Mouse (Mus musculus) hindbrain, postnatal 0 days (tissue): ENCODE results near the gene Pin1. TPM values are rescaled to one million over a fixed set of nuclear protein-coding genes. Genes with fewer than 3 reads are reported as not detected.

ENCODE experiments used
- ATAC-seq: fragments of 200-750 bp; cut with Nextera tagmentation; 2 replicates; pipeline ENCODE4 v1.8.0; 2017; ENCODE audit warnings: mild to moderate bottlenecking, moderate TSS enrichment, moderate library complexity
- DNase-seq: peaks from one replicate; pipeline ENCODE4 v3.0.0-alpha.2; 2015; ENCODE audit warnings: low spot score
- H3K27ac ChIP-seq: fragments of 300-500 bp; sonication (generic); 2 replicates; pipeline ENCODE4 v1.5.1; 2014; ENCODE audit warnings: mild to moderate bottlenecking
- H3K27me3 ChIP-seq: fragments of 300-500 bp; sonication (generic); 2 replicates; pipeline ENCODE4 v1.6.1; 2014; ENCODE audit warnings: low read length, mixed read lengths; ENCODE audit not compliant: insufficient read depth
- H3K36me3 ChIP-seq: fragments of 300-500 bp; sonication (generic); 2 replicates; pipeline ENCODE4 v1.6.1; 2014; ENCODE audit warnings: low read length, mixed read lengths; ENCODE audit not compliant: insufficient read depth
- H3K4me1 ChIP-seq: fragments of 300-500 bp; sonication (generic); 2 replicates; pipeline ENCODE4 v1.6.1; 2014; ENCODE audit warnings: antibody characterized with exemption, low read length, mixed read lengths; ENCODE audit not compliant: insufficient read depth
- H3K4me2 ChIP-seq: fragments of 300-500 bp; sonication (generic); 2 replicates; pipeline ENCODE4 v1.6.1; 2014; ENCODE audit warnings: low read depth, mild to moderate bottlenecking, low read length, moderate library complexity, mixed read lengths
- H3K4me3 ChIP-seq: fragments of 300-500 bp; sonication (generic); 2 replicates; pipeline ENCODE4 v1.5.1; 2014; ENCODE audit warnings: low read length
- H3K9ac ChIP-seq: fragments of 300-500 bp; sonication (generic); replicated peaks from 2 replicates; pipeline ENCODE4 v1.6.1; 2014; ENCODE audit warnings: mild to moderate bottlenecking, low read length, moderate library complexity, mixed read lengths
- H3K9me3 ChIP-seq: fragments of 300-500 bp; sonication (generic); 2 replicates; pipeline ENCODE4 v1.6.1; 2016; ENCODE audit warnings: low read length, mixed read lengths
- CTCF ChIP-seq: IDR thresholded peaks from 2 replicates; pipeline ENCODE4 v1.5.1; 2016; ENCODE audit warnings: antibody characterized with exemption, control low read depth, low read depth
- WGBS: fragments of 180-500 bp; shearing (Covaris S2); extraction: QIAGEN DNeasy Blood & Tissue Kit; methylation state at CpG from one replicate; pipeline ENCODE4 v1.1.7; 2014; 5-methylcytosine and 5-hydroxymethylcytosine counted together
- polyA plus RNA-seq: library from polyadenylated mRNA; unstranded; fragments of >200 nt; fragmentation: Nextera tagmentation; extraction: Ambion mirVana; gene quantifications from 2 replicates; pipeline ENCODE4 v1.2.1, GENCODE M21; 2015
- total RNA-seq: library from RNA; depleted of rRNA; stranded (reverse); fragments of >200 nt; gene quantifications from 2 replicates; pipeline ENCODE4 v1.2.3, GENCODE M21; 2014

Pin1 gene
- total and polyA plus RNA-seq, 2 experiments from 2014 or later, result 44.3 to 68.0 TPM

DNA sequence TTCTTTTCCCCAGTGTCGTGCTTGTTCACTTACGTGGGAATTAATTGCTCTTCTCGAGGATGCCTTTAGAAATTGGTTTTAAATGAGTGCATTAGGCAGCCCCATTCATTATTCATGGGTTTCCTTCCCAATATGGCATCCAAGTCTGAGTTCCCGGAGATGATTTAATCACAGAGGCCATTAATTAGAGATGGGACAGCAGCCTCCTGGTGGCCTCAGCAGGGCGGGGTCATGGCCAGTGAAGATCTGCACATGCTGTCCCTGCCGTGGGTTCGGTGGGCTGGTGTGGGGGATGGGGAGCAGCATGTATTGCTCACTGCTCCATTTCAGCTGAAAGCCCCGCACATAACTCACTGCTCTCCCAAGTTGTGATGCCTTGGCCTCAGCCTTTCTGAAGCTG, 14.0 kb downstream of the Pin1 start:
- 17% methylated on average over 8 of the region's 8 CpGs for WGBS
- no peak overlapping the region for H3K9ac ChIP-seq
- H3K4me2 ChIP-seq, result no peak overlapping the region
- no peaks in the 10 kb centered on the region for H3K9me3 ChIP-seq
- no peak overlapping the region for H3K4me3 ChIP-seq
- DNase-seq, result peak; percentile 17
- H3K27ac ChIP-seq, result no peak overlapping the region
- ATAC-seq, result no peak
- TF ChIP-seq CTCF, result no peak
- peaks cover 18% of the 10 kb centered on the region; the same call in 1 of the 2 replicates for H3K36me3 ChIP-seq
- H3K4me1 ChIP-seq, result peaks cover 13% of the 10 kb centered on the region; the same call in 1 of the 2 replicates
- H3K27me3 ChIP-seq, result no peaks in the 10 kb centered on the region

DNA sequence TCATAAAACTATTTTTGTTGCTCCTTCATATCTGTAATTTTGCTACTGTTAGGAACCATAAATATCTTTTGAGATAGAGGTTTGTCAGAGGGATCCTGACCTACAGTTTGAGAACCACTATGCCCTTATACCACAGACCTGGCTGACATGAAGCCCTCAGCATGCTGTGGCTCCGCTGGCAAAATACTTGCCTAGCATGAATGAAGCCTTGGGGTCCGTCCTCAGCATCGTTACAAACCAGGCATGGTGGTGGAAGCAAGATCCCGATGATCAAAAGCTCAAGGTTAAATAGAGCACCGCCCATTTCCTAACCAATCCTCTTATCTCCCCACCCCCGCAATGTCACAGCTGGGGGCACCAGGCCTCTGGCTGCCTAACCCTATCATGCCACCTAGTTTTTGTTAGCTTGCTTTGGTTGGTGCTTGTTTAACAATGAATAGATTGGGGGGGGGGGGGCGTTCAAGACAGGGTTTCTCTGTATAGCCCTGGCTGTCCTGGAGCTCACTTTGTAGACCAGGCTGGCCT, 14.7 kb downstream of the Pin1 start:
- no peak overlapping the region for H3K9ac ChIP-seq
- ATAC-seq (no peak), DNase-seq (no peak)
- H3K27me3 ChIP-seq, result no peaks in the 10 kb centered on the region
- no peaks in the 10 kb centered on the region for H3K9me3 ChIP-seq
- no peak overlapping the region for H3K4me3 ChIP-seq
- peaks cover 13% of the 10 kb centered on the region; the same call in 1 of the 2 replicates for H3K36me3 ChIP-seq
- H3K4me1 ChIP-seq, result peaks cover 13% of the 10 kb centered on the region; the same call in 1 of the 2 replicates
- no peak overlapping the region for H3K4me2 ChIP-seq
- 21% methylated on average over 7 of the region's 7 CpGs for WGBS
- no peak overlapping the region for H3K27ac ChIP-seq
- TF ChIP-seq CTCF, result no peak

DNA sequence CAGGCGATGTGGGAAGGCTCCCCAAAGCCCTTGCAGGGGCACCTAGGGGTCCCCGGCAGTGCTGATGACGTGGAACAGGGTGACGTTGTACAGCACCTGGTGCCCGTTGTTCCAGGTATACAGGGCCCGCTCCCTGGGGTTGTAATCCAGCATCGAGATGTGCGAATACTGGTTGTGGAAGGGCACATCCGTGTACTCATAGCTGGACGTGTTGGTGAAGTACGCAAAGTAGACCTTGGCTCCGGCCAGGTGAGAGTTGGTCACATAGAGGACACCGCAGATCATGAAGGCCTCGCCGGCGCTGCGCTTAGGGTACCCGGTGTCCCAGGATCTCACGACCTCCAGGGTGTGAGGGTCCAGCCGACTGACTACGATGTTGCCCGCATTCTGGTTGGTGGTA, 16.2 kb downstream of the Pin1 start:
- no peaks in the 10 kb centered on the region for H3K27me3 ChIP-seq
- H3K9ac ChIP-seq, result no peak overlapping the region
- no peak overlapping the region for H3K4me3 ChIP-seq
- H3K36me3 ChIP-seq, result peaks cover 3% of the 10 kb centered on the region; the same call in 1 of the 2 replicates
- no peak for TF ChIP-seq CTCF
- DNase-seq (no peak), ATAC-seq (no peak)
- 95% methylated on average over 22 of the region's 22 CpGs for WGBS
- H3K27ac ChIP-seq, result no peak overlapping the region
- peaks cover 13% of the 10 kb centered on the region; the same call in 1 of the 2 replicates for H3K4me1 ChIP-seq
- no peak overlapping the region for H3K4me2 ChIP-seq
- no peaks in the 10 kb centered on the region for H3K9me3 ChIP-seq

DNA sequence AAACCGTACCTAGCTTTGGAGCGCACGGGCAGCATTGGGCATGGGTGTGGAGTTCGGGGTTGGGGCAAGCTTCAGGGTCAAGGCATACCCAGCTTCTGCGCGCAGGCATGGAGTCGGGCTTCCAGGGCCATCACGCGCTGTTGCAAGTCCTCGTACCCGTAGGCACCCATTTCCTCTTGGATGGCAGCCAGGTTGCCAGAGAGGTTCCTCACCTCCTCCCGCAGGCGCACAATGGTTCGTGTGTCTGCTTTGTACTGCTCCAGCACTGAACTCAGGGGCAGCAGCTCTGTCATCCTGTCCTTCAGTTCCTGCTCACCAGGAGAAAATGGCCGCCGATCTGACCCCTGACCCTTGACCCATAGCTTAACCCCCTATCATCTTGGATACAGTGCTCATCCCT, 20.2 kb downstream of the Pin1 start:
- Histone ChIP-seq H3K4me3 (no peak overlapping the region), H3K4me1 (no peaks in the 10 kb centered on the region), H3K9ac (no peak overlapping the region), H3K4me2 (no peak overlapping the region), H3K27ac (no peak overlapping the region), H3K27me3 (no peaks in the 10 kb centered on the region), H3K9me3 (no peaks in the 10 kb centered on the region), H3K36me3 (no peaks in the 10 kb centered on the region)
- TF ChIP-seq CTCF, result no peak
- ATAC-seq (no peak), DNase-seq (no peak)
- WGBS, result 75% methylated on average over 16 of the region's 16 CpGs

DNA sequence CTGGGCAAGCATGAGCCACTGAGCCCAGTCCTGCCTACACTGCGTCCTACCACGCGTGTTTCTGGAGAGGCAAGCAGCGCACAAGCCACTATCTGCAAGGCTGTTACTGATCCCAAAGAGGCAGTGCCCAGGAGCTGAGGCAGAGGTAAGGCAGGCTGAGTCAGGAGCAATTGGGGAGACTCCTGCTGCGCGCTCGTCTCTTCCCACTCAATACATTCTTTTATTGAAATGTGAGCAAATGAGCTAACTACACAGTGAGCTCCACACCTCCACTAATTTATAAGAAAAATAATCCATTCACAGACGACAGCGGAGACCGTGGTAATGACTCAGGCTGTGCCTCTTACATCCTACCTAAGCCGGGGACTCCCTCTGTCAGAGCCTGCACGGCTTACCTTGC, 26.0 kb downstream of the Pin1 start:
- no peaks in the 10 kb centered on the region for H3K36me3 ChIP-seq
- H3K4me1 ChIP-seq, result no peaks in the 10 kb centered on the region
- H3K4me2 ChIP-seq, result no peak overlapping the region
- no peaks in the 10 kb centered on the region for H3K27me3 ChIP-seq
- TF ChIP-seq CTCF, result no peak
- no peaks in the 10 kb centered on the region for H3K9me3 ChIP-seq
- H3K27ac ChIP-seq, result no peak overlapping the region
- H3K4me3 ChIP-seq, result no peak overlapping the region
- ATAC-seq (no peak), DNase-seq (no peak)
- WGBS, result 82% methylated on average over 12 of the region's 12 CpGs
- no peak overlapping the region for H3K9ac ChIP-seq

DNA sequence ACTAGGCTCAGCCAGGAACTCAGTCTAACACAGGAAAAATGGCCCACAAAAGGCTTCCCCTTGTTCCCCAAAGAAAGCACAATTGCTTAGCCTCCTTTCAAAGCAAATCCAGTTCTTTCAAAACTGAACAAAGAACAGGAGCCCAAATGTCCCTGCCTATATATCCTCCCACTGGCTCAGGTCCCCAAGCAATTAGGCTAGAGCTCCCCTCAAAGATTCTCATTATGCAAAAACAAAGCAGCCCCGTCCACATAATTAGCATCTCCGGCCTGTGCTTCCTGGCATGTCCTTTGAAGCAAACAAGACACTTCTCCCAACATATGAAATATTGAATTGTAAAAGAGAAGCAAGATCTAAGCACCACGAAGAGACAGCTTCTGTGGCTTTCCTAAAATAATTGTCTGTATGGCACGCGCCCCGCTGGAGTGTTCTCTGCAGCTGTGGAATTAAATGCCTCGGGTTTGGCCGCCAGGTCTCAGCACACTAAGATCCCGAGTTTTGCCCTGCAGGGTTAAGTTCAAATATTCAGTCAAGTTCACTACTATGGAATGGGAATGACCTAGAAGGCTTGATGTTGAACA, 28.6 kb downstream of the Pin1 start:
- no peak overlapping the region for H3K4me2 ChIP-seq
- no peak for TF ChIP-seq CTCF
- no peaks in the 10 kb centered on the region for H3K36me3 ChIP-seq
- no peak for ATAC-seq
- H3K9ac ChIP-seq, result no peak overlapping the region
- no peaks in the 10 kb centered on the region for H3K27me3 ChIP-seq
- H3K27ac ChIP-seq, result no peak overlapping the region
- no peaks in the 10 kb centered on the region for H3K9me3 ChIP-seq
- no peaks in the 10 kb centered on the region for H3K4me1 ChIP-seq
- WGBS, result 48% methylated on average over 9 of the region's 9 CpGs
- H3K4me3 ChIP-seq, result no peak overlapping the region
- no peak for DNase-seq
